In the genomic region with DNA sequence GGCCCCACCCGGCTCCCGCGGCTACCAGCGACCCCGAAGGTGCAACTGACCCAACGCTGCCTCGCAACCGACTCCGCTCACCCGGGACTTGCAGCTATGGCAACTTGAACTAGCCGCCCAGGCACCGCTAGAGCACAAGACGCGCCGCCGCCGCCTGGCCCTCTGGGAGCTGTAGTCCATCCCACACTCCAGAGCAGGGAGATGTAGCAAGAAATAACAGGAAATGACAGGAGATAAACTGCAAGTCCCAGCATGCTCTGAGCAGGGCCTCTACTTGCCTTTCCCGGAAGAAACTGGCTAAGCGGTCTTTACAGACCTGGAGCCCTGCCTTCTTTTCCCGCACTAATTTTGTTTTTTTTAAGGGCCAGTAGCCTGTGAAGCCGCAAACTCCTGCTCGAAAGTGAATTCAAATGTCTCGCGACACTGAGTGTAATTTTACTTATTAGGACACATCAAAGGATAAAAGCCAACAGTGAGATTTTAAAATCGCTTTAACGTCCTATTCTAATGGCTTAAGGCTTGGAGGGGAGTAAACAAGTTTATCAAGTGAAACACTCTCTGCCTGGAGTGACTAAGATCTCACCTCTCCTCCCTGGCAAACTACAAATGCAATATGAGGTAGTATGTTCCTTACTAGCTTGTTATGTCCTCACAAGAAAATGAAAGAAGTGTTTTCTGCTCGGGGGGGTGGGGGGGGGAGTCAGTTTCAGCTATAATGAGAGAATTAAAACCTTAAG, we compare ENCODE assay signal across 8 mouse cellular contexts. TPM values are rescaled to one million over a fixed set of nuclear protein-coding genes. Genes with fewer than 3 reads are reported as not detected.
DNase-seq lines count a peak whose midpoint lies in the region; ATAC-seq lines count a peak whose summit lies in the region.

A gene (minus strand): TSS at position 129 of the 737 bp plus-strand sequence.
A gene (plus strand): TSS at position 283 of the 737 bp plus-strand sequence.

- H3K9me3 ChIP-seq in hindbrain, embryonic 14.5 days (ENCODE audit: control insufficient read depth, low read length), result no peaks in the 10 kb centered on the region

- no peaks in the 10 kb centered on the region for H3K27me3 ChIP-seq in hindbrain, embryonic 14.5 days (ENCODE audit: control insufficient read depth, insufficient read depth, low read length)

- peaks cover 4% of the 10 kb centered on the region; the same call in 1 of the 2 replicates for H3K4me1 ChIP-seq in hindbrain, embryonic 14.5 days (replicated peaks; ENCODE audit: control insufficient read depth, insufficient read depth, low read length)

- peak within 1 kb of the TSS; percentile 51 for H3K9ac ChIP-seq in hindbrain, embryonic 14.5 days

- H3K36me3 ChIP-seq in hindbrain, embryonic 14.5 days (replicated peaks; ENCODE audit: control insufficient read depth, insufficient read depth), result no peaks in the 10 kb centered on the region

- ATAC-seq in hindbrain, embryonic 14.5 days (ENCODE audit: low FRiP score), result peak; percentile 100

- peak within 1 kb of the TSS; percentile 61 for H3K4me3 ChIP-seq in hindbrain, embryonic 14.5 days (replicated peaks; ENCODE audit: low read length)

- H3K27ac ChIP-seq in hindbrain, embryonic 14.5 days, result no peak within 1 kb of the TSS

- DNase-seq in R1 (ENCODE audit: low read depth, low spot score), result peak; percentile 98
- peak; percentile 91 to 94 for DNase-seq in cerebellum, postnatal 25 days
- DNase-seq in frontal cortex, postnatal 25 days (ENCODE audit: low spot score in 2 of 2), result peak; percentile 77 to 85
- peak; percentile 89 for DNase-seq in hindbrain, embryonic 14.5 days (ENCODE audit: low spot score)
- DNase-seq in layer of hippocampus, postnatal 36 days, result peak; percentile 90 to 91
- peak; percentile 97 for DNase-seq in lung, postnatal 36 days
- peak; percentile 98 for DNase-seq in retina, postnatal 1 day
- DNase-seq in urinary bladder, adult 18-20 months (ENCODE audit: low spot score in 2 of 2), result peak; percentile 76 to 86

- peak within 1 kb of the TSS; percentile 81 for H3K4me2 ChIP-seq in hindbrain, embryonic 14.5 days (replicated peaks)

- WGBS in hindbrain, embryonic 14.5 days, result 2% methylated on average over 27 of the region's 27 CpGs

RNA-seq across cellular contexts. Expression of the first gene that starts in this region (rescaled TPM):
- polyA plus RNA-seq in hindbrain, embryonic 14.5 days (2014; fragmentation: Nextera tagmentation; extraction: Ambion mirVana), result 4.0 and 4.1 TPM in 2 replicates
- total RNA-seq in layer of hippocampus, postnatal 36 days (2021), result 1 to 10 TPM; 5.8 to 6.9 TPM

RNA-seq across cellular contexts. Expression of the second gene that starts in this region (rescaled TPM):
- 0.68 and 0.88 TPM in 2 replicates for polyA plus RNA-seq in hindbrain, embryonic 14.5 days (2014; fragmentation: Nextera tagmentation; extraction: Ambion mirVana)
- total RNA-seq in layer of hippocampus, postnatal 36 days (2021), result under 1 TPM; 0.23 to 0.25 TPM
